Mouse (Mus musculus): ENCODE measurements around the gene Ssu2. TPM values are rescaled to one million over a fixed set of nuclear protein-coding genes. Genes with fewer than 3 reads are reported as not detected.

Gene Ssu2
- total RNA-seq, 1 experiment from 2014 or later, result 4.8 TPM

GRCm38 (mm10) chr6:112350452-112350851 lies 37.4 kb downstream of the Ssu2 start:
- no peak for DNase-seq

- no peak for DNase-seq
Measured at GRCm38 (mm10) chr6:112339016-112339415, 48.8 kb downstream of the Ssu2 start.

GRCm38 (mm10) chr6:112337667-112338066 lies 50.2 kb downstream of the Ssu2 start:
- no peak for DNase-seq

- DNase-seq, result no peak
Measured at GRCm38 (mm10) chr6:112333930-112334329, 53.9 kb downstream of the Ssu2 start.

GRCm38 (mm10) chr6:112331223-112331598 lies 56.6 kb downstream of the Ssu2 start:
- no peak for DNase-seq

- DNase-seq, result no peak
Measured at GRCm38 (mm10) chr6:112330520-112331222, 57.2 kb downstream of the Ssu2 start.

GRCm38 (mm10) chr6:112327793-112328192 lies 60.0 kb downstream of the Ssu2 start:
- no peak for DNase-seq

GRCm38 (mm10) chr6:112325213-112325612 lies 62.6 kb downstream of the Ssu2 start:
- DNase-seq, result no peak

- no peak for DNase-seq
Measured at GRCm38 (mm10) chr6:112322916-112323315, 64.9 kb downstream of the Ssu2 start.

GRCm38 (mm10) chr6:112320679-112321078 lies 67.1 kb downstream of the Ssu2 start:
- DNase-seq, result no peak

- DNase-seq, result no peak
Measured at GRCm38 (mm10) chr6:112319449-112319848, 68.4 kb downstream of the Ssu2 start.

GRCm38 (mm10) chr6:112311385-112311784 lies 76.4 kb downstream of the Ssu2 start:
- DNase-seq, result no peak

GRCm38 (mm10) chr6:112309330-112309938 lies 78.4 kb downstream of the Ssu2 start:
- DNase-seq, result no peak

Other genes with a start within 250 kb of the Ssu2 start
- gene Lmcd1, start 114.3 kb downstream of the Ssu2 start, total RNA-seq (2021), result 5.6 and 8.4 TPM in 2 replicates
- not detected in 2 replicates for gene Cav3, start 71.5 kb upstream of the Ssu2 start, total RNA-seq (2021)
- gene Oxtr, start 101.9 kb upstream of the Ssu2 start, total RNA-seq (2021), result 63.3 and 80.2 TPM in 2 replicates

Data from adrenal gland, postnatal 14 days (tissue).